Mouse (Mus musculus) lung, embryonic 15.5 days (tissue): Measurements from ENCODE around the gene Nsdhl. TPM values are rescaled to one million over a fixed set of nuclear protein-coding genes. Genes with fewer than 3 reads are reported as not detected.

ENCODE experiments used
- ATAC-seq: fragments of 200-750 bp; cut with Nextera tagmentation; 2 replicates; pipeline ENCODE4 v1.8.0; 2017; ENCODE audit warnings: moderate number of reproducible peaks, borderline replicate concordance; ENCODE audit not compliant: low FRiP score, low TSS enrichment; ENCODE audit errors: extremely low read depth
- H3K27ac ChIP-seq: fragments of 300-500 bp; sonication (generic); 2 replicates; pipeline ENCODE4 v1.5.1; 2015; ENCODE audit warnings: moderate library complexity, mild to moderate bottlenecking, inconsistent platforms
- H3K27me3 ChIP-seq: fragments of 300-500 bp; sonication (generic); 2 replicates; pipeline ENCODE4 v1.6.1; 2015; ENCODE audit warnings: inconsistent platforms
- H3K36me3 ChIP-seq: fragments of 300-500 bp; sonication (generic); 2 replicates; pipeline ENCODE4 v1.6.1; 2015; ENCODE audit warnings: inconsistent platforms
- H3K4me1 ChIP-seq: fragments of 300-500 bp; sonication (generic); 2 replicates; pipeline ENCODE4 v1.6.1; 2015; ENCODE audit warnings: inconsistent platforms
- H3K4me2 ChIP-seq: fragments of 300-500 bp; sonication (generic); 2 replicates; pipeline ENCODE4 v1.6.1; 2015; ENCODE audit warnings: inconsistent platforms, mild to moderate bottlenecking, moderate library complexity
- H3K4me3 ChIP-seq: fragments of 300-500 bp; sonication (generic); 2 replicates; pipeline ENCODE4 v1.5.1; 2015; ENCODE audit warnings: mild to moderate bottlenecking, inconsistent platforms
- H3K9ac ChIP-seq: fragments of 300-500 bp; sonication (generic); 2 replicates; pipeline ENCODE4 v1.6.1; 2015; ENCODE audit warnings: inconsistent platforms
- H3K9me3 ChIP-seq: fragments of 300-500 bp; sonication (generic); 2 replicates; pipeline ENCODE4 v1.6.1; 2016; ENCODE audit warnings: inconsistent platforms
- WGBS: fragments of 180-500 bp; shearing (Covaris S2); methylation state at CpG from one replicate; pipeline ENCODE4 v1.1.7; 2015; 5-methylcytosine and 5-hydroxymethylcytosine counted together
- microRNA counts: library from miRNA; unstranded; fragments of <30 nt; microRNA quantifications from one replicate; lab custom pipeline; 2016
- microRNA-seq: library from miRNA; unstranded; fragments of <30 nt; microRNA quantifications from one replicate; pipeline ENCODE4, GENCODE M21; 2016
- polyA plus RNA-seq: library from polyadenylated mRNA; unstranded; fragments of >200 nt; fragmentation: Nextera tagmentation; extraction: Ambion mirVana; gene quantifications from 2 replicates; pipeline ENCODE4 v1.2.1, GENCODE M21; 2015

Nsdhl gene
- polyA plus RNA-seq, 1 experiment from 2014 or later, result 21.0 TPM

- ATAC-seq, result no peak
- H3K4me3 ChIP-seq, result no peak overlapping the region
These were observed 87.3 kb downstream of the Nsdhl start for GRCm38 (mm10) chrX:73005678-73006077.

GRCm38 (mm10) chrX:73007597-73008479, 89.5 kb downstream of the Nsdhl start:
- H3K9ac ChIP-seq, result peak overlapping the region; percentile 16
- 12% methylated on average over 25 of the region's 27 CpGs for WGBS

More at GRCm38 (mm10) chrX:73005678-73006077, 87.3 kb downstream of the Nsdhl start:
- Histone ChIP-seq H3K4me2 (no peak overlapping the region), H3K27me3 (no peaks in the 10 kb centered on the region), H3K9ac (no peak overlapping the region), H3K27ac (no peak overlapping the region), H3K36me3 (no peaks in the 10 kb centered on the region), H3K4me1 (no peaks in the 10 kb centered on the region), H3K9me3 (no peaks in the 10 kb centered on the region)
- WGBS, result 57% methylated on average over 4 of the region's 4 CpGs

More at GRCm38 (mm10) chrX:73007597-73008479, 89.5 kb downstream of the Nsdhl start:
- Histone ChIP-seq H3K36me3 (no peaks in the 10 kb centered on the region), H3K4me1 (no peaks in the 10 kb centered on the region), H3K4me3 (peak overlapping the region; percentile 34), H3K4me2 (peak overlapping the region; percentile 50), H3K27me3 (no peaks in the 10 kb centered on the region), H3K27ac (peak overlapping the region; percentile 61), H3K9me3 (no peaks in the 10 kb centered on the region)
- ATAC-seq, result peak; percentile 99

MicroRNA genes within 50 kb of the gene (microRNA counts, 519-probe panel; counts per million panel counts)
- 1,816 counts per million, percentile 12 among the panel's probes with 10 or more counts for microRNA mmu-miR-2137 (lab: Ali Mortazavi, UCI)

Small RNA genes within 50 kb of the gene (microRNA-seq; reads per million reads assigned to microRNA genes)
- 0.74 reads per million for gene Mir2137

Other genes with a start within 250 kb of the Nsdhl start
- 0.33 and 0.66 TPM in 2 replicates for gene Gabrq, start 93.4 kb upstream of the Nsdhl start, polyA plus RNA-seq
- 85.8 and 87.0 TPM in 2 replicates for gene Cetn2, start 146 bp upstream of the Nsdhl start, polyA plus RNA-seq
- 7.1 TPM in 2 replicates for gene Zfp185, start 68.8 kb downstream of the Nsdhl start, polyA plus RNA-seq
- 0.08 TPM in 1 of 2 replicates, not detected in the other for gene Pnma5, start 118.5 kb downstream of the Nsdhl start, polyA plus RNA-seq
- gene Pnma3, start 146.2 kb downstream of the Nsdhl start, polyA plus RNA-seq, result 0.17 and 0.18 TPM in 2 replicates
- gene Xlr4a, start 163.9 kb downstream of the Nsdhl start, polyA plus RNA-seq, result 0.87 and 2.5 TPM in 2 replicates
- 2.2 and 4.1 TPM in 2 replicates for gene Xlr3a, start 178.5 kb downstream of the Nsdhl start, polyA plus RNA-seq
- gene Gm14685, start 198.5 kb downstream of the Nsdhl start, polyA plus RNA-seq, result 0.11 and 0.14 TPM in 2 replicates
- gene Xlr5b, start 230.2 kb downstream of the Nsdhl start, polyA plus RNA-seq, result not detected in 2 replicates
- gene DXBay18, start 230.9 kb downstream of the Nsdhl start, polyA plus RNA-seq, result not detected in 2 replicates